Mouse (Mus musculus) spleen, adult 2 months (tissue): ENCODE measurements around the gene Gabbr2.

Experiments
- CTCF ChIP-seq: fragments of 200-500 bp; IDR thresholded peaks from 2 replicates; pipeline ENCODE4 v1.5.1; 2011; ENCODE audit warnings: mild to moderate bottlenecking, inconsistent platforms; ENCODE audit not compliant: insufficient read depth, insufficient read length, insufficient replicate concordance; ENCODE audit errors: extremely low read depth
- POLR2A ChIP-seq: fragments of 200-500 bp; IDR thresholded peaks from 2 replicates; pipeline ENCODE4 v1.6.1; 2011; ENCODE audit warnings: low read depth, low read length, inconsistent platforms

- no peak for TF ChIP-seq CTCF
- no peak for TF ChIP-seq POLR2A
Observed at GRCm38 (mm10) chr4:46823738-46824137, 167.9 kb downstream of the Gabbr2 start.
